Mouse (Mus musculus) limb, embryonic 12.5 days (tissue): Measurements from ENCODE around the gene Srrm4. TPM values are rescaled to one million over a fixed set of nuclear protein-coding genes. Genes with fewer than 3 reads are reported as not detected.

Experiments used
- ATAC-seq: fragments of 200-750 bp; cut with Nextera tagmentation; 2 replicates; pipeline ENCODE4 v1.8.0; 2017; ENCODE audit warnings: low read depth, moderate TSS enrichment; ENCODE audit not compliant: insufficient number of reproducible peaks, insufficient read depth, low FRiP score, low TSS enrichment
- H3K27ac ChIP-seq: fragments of 300-500 bp; sonication (generic); 2 replicates; pipeline ENCODE4 v1.5.1; 2016; ENCODE audit warnings: mild to moderate bottlenecking, moderate library complexity
- H3K27me3 ChIP-seq: fragments of 300-500 bp; sonication (generic); 2 replicates; pipeline ENCODE4 v1.6.1; 2016; ENCODE audit warnings: mild to moderate bottlenecking, moderate library complexity
- H3K36me3 ChIP-seq: fragments of 300-500 bp; sonication (generic); 2 replicates; pipeline ENCODE4 v1.6.1; 2016; ENCODE audit warnings: mild to moderate bottlenecking, moderate library complexity
- H3K4me1 ChIP-seq: fragments of 300-500 bp; sonication (generic); replicated peaks from 2 replicates; pipeline ENCODE4 v1.6.1; 2016
- H3K4me2 ChIP-seq: fragments of 300-500 bp; sonication (generic); 2 replicates; pipeline ENCODE4 v1.6.1; 2016; ENCODE audit warnings: mild to moderate bottlenecking, moderate library complexity
- H3K4me3 ChIP-seq: fragments of 300-500 bp; sonication (generic); replicated peaks from 2 replicates; pipeline ENCODE4 v1.5.1; 2016; ENCODE audit warnings: mild to moderate bottlenecking
- H3K9ac ChIP-seq: fragments of 300-500 bp; sonication (generic); replicated peaks from 2 replicates; pipeline ENCODE4 v1.6.1; 2016; ENCODE audit warnings: mild to moderate bottlenecking, moderate library complexity
- H3K9me3 ChIP-seq: fragments of 300-500 bp; sonication (generic); 2 replicates; pipeline ENCODE4 v1.6.1; 2016; ENCODE audit warnings: mild to moderate bottlenecking, moderate library complexity
- WGBS: fragments of 180-500 bp; shearing (Covaris S2); methylation state at CpG from one replicate; pipeline ENCODE4 v1.1.7; 2016; 5-methylcytosine and 5-hydroxymethylcytosine counted together
- polyA plus RNA-seq: library from polyadenylated mRNA; unstranded; fragments of >200 nt; fragmentation: Nextera tagmentation; extraction: Ambion mirVana; gene quantifications from 2 replicates; pipeline ENCODE4 v1.2.1, GENCODE M21; 2016

Srrm4 gene
- polyA plus RNA-seq, 1 experiment from 2014 or later = 0.09 TPM

DNA sequence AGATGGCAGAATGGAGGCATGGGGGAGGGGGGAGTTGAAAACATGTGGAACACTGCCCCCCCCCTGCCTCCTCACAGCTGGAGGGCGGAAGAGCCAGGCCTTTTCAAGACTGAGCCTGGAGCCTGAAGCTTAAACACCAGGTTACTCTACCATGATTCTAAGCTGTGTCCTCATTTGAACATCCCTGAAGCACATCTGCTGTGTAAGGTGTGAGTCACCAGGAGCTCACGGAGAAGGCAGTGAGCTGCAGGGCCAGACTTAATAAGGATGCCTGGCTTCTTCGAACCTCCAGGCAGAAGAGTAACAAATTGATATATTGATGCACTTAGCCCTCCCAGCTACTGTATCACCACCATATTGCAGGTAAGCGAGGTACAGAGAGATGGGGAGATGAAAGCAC is 79.5 kb downstream of the Srrm4 start:
- Histone ChIP-seq H3K4me1 (no peaks in the 10 kb centered on the region), H3K27me3 (no peaks in the 10 kb centered on the region), H3K4me2 (no peak overlapping the region), H3K9me3 (no peaks in the 10 kb centered on the region), H3K4me3 (no peak overlapping the region), H3K9ac (no peak overlapping the region), H3K27ac (no peak overlapping the region), H3K36me3 (no peaks in the 10 kb centered on the region)
- no peak for ATAC-seq
- WGBS = 60% methylated on average over 4 of the region's 4 CpGs

- Histone ChIP-seq H3K27me3 (no peaks in the 10 kb centered on the region), H3K4me1 (no peaks in the 10 kb centered on the region), H3K9me3 (no peaks in the 10 kb centered on the region), H3K9ac (no peak overlapping the region), H3K27ac (no peak overlapping the region), H3K4me3 (no peak overlapping the region), H3K4me2 (no peak overlapping the region), H3K36me3 (no peaks in the 10 kb centered on the region)
- no peak for ATAC-seq
- WGBS = 83% methylated on average over 5 of the region's 5 CpGs
Observed at GRCm38 (mm10) chr5:116510229-116510628, 81.4 kb downstream of the Srrm4 start.

DNA sequence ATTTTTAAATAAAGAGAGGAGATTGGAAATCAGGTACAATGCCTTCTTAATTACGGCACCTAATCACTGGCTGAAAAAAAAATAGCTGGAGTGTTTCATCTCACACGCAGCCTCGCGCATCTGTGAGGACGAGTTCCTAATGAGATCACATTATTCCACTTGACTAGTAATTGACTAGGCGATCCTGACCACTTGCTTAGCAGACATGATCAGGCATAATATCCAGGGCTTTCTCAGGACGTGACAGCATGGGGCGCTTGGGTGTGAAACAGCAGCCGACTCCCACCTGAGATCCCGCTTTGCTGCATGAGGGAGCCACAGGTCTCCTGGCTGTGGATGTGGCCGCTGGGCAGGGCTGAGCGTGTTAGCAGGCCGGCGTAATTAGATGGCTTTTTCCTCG is 90.3 kb downstream of the Srrm4 start:
- no peaks in the 10 kb centered on the region for H3K27me3 ChIP-seq
- no peak overlapping the region for H3K4me3 ChIP-seq
- WGBS = 54% methylated on average over 15 of the region's 15 CpGs
- H3K9me3 ChIP-seq = no peaks in the 10 kb centered on the region
- H3K4me1 ChIP-seq = peaks cover 6% of the 10 kb centered on the region
- H3K27ac ChIP-seq = no peak overlapping the region
- no peaks in the 10 kb centered on the region for H3K36me3 ChIP-seq
- ATAC-seq = no peak
- no peak overlapping the region for H3K9ac ChIP-seq
- no peak overlapping the region for H3K4me2 ChIP-seq

GRCm38 (mm10) chr5:116498880-116499640 is 92.6 kb downstream of the Srrm4 start:
- H3K36me3 ChIP-seq = no peaks in the 10 kb centered on the region
- WGBS = 78% methylated on average over 19 of the region's 19 CpGs
- H3K9me3 ChIP-seq = no peaks in the 10 kb centered on the region
- ATAC-seq = no peak
- H3K27me3 ChIP-seq = no peaks in the 10 kb centered on the region
- peaks cover 6% of the 10 kb centered on the region for H3K4me1 ChIP-seq
- H3K9ac ChIP-seq = no peak overlapping the region
- no peak overlapping the region for H3K4me2 ChIP-seq
- no peak overlapping the region for H3K27ac ChIP-seq
- H3K4me3 ChIP-seq = no peak overlapping the region

DNA sequence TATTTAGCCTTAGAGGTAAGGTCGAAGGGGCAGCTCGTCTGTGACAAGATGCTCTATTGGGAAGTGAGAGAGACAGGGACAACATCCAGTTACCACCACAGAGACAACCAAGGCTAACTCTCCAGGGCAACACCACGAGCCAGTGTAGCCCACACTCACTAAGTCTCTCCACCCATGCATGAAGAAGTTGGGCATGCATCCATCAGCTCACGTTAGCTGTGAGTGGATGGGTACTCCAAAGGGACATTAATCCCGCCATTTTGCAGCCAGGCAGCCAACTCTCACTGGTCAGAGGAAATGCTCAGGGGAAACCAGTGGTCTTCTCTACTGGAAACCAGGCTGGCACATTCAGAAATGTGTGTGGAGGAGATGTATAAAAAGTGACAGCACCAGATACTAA is 93.8 kb downstream of the Srrm4 start:
- no peaks in the 10 kb centered on the region for H3K9me3 ChIP-seq
- H3K4me1 ChIP-seq = peaks cover 6% of the 10 kb centered on the region
- WGBS = 89% methylated on average over 5 of the region's 5 CpGs
- H3K9ac ChIP-seq = no peak overlapping the region
- H3K4me2 ChIP-seq = no peak overlapping the region
- no peak for ATAC-seq
- no peaks in the 10 kb centered on the region for H3K27me3 ChIP-seq
- no peaks in the 10 kb centered on the region for H3K36me3 ChIP-seq
- no peak overlapping the region for H3K27ac ChIP-seq
- H3K4me3 ChIP-seq = no peak overlapping the region

DNA sequence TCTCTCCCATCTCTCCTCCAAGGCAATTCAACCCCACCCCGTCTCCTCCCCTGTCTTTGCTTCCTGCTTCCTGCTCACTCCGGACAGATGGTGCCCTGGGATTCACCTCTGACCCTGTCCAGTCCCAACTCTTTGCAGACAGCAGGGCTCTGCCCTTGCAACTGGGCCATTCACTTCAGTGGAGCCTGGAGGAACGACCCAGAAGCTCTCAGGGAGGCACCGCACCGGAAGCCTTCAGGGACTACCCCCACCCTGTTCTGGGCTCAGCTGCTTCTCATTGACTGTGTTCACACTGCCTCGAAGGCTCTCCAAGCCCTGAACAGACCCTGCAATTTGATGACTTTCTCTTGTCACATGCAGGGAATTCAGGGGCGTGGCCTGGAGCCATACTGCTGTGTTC is 94.4 kb downstream of the Srrm4 start:
- WGBS = 9% methylated on average over 7 of the region's 7 CpGs
- Histone ChIP-seq H3K4me1 (peaks cover 6% of the 10 kb centered on the region), H3K9me3 (no peaks in the 10 kb centered on the region), H3K4me3 (no peak overlapping the region), H3K27ac (no peak overlapping the region), H3K27me3 (no peaks in the 10 kb centered on the region), H3K36me3 (no peaks in the 10 kb centered on the region), H3K4me2 (no peak overlapping the region), H3K9ac (no peak overlapping the region)
- ATAC-seq = no peak

- Histone ChIP-seq H3K4me2 (no peak overlapping the region), H3K27ac (no peak overlapping the region), H3K27me3 (no peaks in the 10 kb centered on the region), H3K4me1 (peaks cover 6% of the 10 kb centered on the region), H3K36me3 (no peaks in the 10 kb centered on the region), H3K9me3 (no peaks in the 10 kb centered on the region), H3K9ac (no peak overlapping the region), H3K4me3 (no peak overlapping the region)
- WGBS = 73% methylated on average over 2 of the region's 2 CpGs
- ATAC-seq = no peak
Observed at GRCm38 (mm10) chr5:116496717-116497116, 94.9 kb downstream of the Srrm4 start.

- no peaks in the 10 kb centered on the region for H3K36me3 ChIP-seq
- H3K27ac ChIP-seq = no peak overlapping the region
- H3K4me2 ChIP-seq = no peak overlapping the region
- no peaks in the 10 kb centered on the region for H3K27me3 ChIP-seq
- H3K9ac ChIP-seq = no peak overlapping the region
- H3K4me3 ChIP-seq = no peak overlapping the region
- peaks cover 6% of the 10 kb centered on the region for H3K4me1 ChIP-seq
- no peak for ATAC-seq
- 62% methylated on average over 9 of the region's 9 CpGs for WGBS
- H3K9me3 ChIP-seq = no peaks in the 10 kb centered on the region
Observed at GRCm38 (mm10) chr5:116495466-116495865, 96.2 kb downstream of the Srrm4 start.

- WGBS = 43% methylated on average over 7 of the region's 7 CpGs
- H3K9me3 ChIP-seq = no peaks in the 10 kb centered on the region
- no peak overlapping the region for H3K9ac ChIP-seq
- no peak for ATAC-seq
- peaks cover 6% of the 10 kb centered on the region for H3K4me1 ChIP-seq
- no peak overlapping the region for H3K4me3 ChIP-seq
- H3K4me2 ChIP-seq = no peak overlapping the region
- no peak overlapping the region for H3K27ac ChIP-seq
- no peaks in the 10 kb centered on the region for H3K36me3 ChIP-seq
- H3K27me3 ChIP-seq = no peaks in the 10 kb centered on the region
Observed at GRCm38 (mm10) chr5:116494377-116494776, 97.2 kb downstream of the Srrm4 start.

DNA sequence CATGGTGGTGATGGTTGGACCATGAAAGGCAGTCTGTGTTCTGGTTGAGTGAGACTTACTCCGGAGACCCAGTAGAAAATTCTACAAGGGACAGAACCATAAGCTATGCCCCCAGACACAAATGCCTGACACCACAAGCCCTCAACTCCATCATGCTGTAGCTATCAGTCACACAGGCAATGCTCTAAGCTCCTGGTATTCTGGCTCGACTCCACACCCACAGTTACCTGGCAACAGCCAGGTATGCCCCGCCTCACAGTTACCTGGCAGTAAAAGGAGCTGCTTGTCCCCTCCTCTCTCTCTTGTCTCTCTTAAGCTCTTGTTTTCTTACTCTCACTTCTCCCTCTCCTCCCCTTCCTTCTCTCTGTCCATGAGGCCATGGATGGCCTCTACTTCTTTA is 98.9 kb downstream of the Srrm4 start:
- Histone ChIP-seq H3K9ac (no peak overlapping the region), H3K27me3 (no peaks in the 10 kb centered on the region), H3K4me1 (peaks cover 6% of the 10 kb centered on the region), H3K36me3 (no peaks in the 10 kb centered on the region), H3K4me2 (no peak overlapping the region), H3K27ac (no peak overlapping the region), H3K9me3 (no peaks in the 10 kb centered on the region), H3K4me3 (no peak overlapping the region)
- no peak for ATAC-seq
- 81% methylated on average over 3 of the region's 3 CpGs for WGBS

GRCm38 (mm10) chr5:116491794-116492420 is 99.7 kb downstream of the Srrm4 start:
- H3K4me2 ChIP-seq = no peak overlapping the region
- H3K27ac ChIP-seq = no peak overlapping the region
- 60% methylated on average over 12 of the region's 12 CpGs for WGBS

GRCm38 (mm10) chr5:116490826-116491225 is 100.8 kb downstream of the Srrm4 start:
- ATAC-seq = no peak
- WGBS = 64% methylated on average over 5 of the region's 5 CpGs
- no peak overlapping the region for H3K4me3 ChIP-seq

More at GRCm38 (mm10) chr5:116491794-116492420, 99.7 kb downstream of the Srrm4 start:
- Histone ChIP-seq H3K27me3 (no peaks in the 10 kb centered on the region), H3K9me3 (no peaks in the 10 kb centered on the region), H3K4me1 (no peaks in the 10 kb centered on the region), H3K4me3 (no peak overlapping the region), H3K9ac (no peak overlapping the region), H3K36me3 (no peaks in the 10 kb centered on the region)
- ATAC-seq = no peak

More at GRCm38 (mm10) chr5:116490826-116491225, 100.8 kb downstream of the Srrm4 start:
- Histone ChIP-seq H3K36me3 (no peaks in the 10 kb centered on the region), H3K27me3 (no peaks in the 10 kb centered on the region), H3K4me1 (0 out of 2 replicates have a peak, but pooled peaks cover 3% of the 10 kb centered on the region), H3K9ac (no peak overlapping the region), H3K9me3 (no peaks in the 10 kb centered on the region), H3K4me2 (no peak overlapping the region), H3K27ac (no peak overlapping the region)
